Mouse (Mus musculus) E14TG2a.4 (cell line): ENCODE results near the gene Vmn1r10.

Source experiments
- H3K27me3 ChIP-seq: 2 replicates; pipeline ENCODE4 v1.6.1; 2014; ENCODE audit warnings: low read length, control low read depth; ENCODE audit not compliant: insufficient read depth
- H3K36me3 ChIP-seq: 2 replicates; pipeline ENCODE4 v1.6.1; 2014; ENCODE audit warnings: low read length, control low read depth; ENCODE audit not compliant: insufficient read depth
- H3K4me1 ChIP-seq: replicated peaks from 2 replicates; pipeline ENCODE4 v1.6.1; 2014; ENCODE audit warnings: low read depth, low read length, control low read depth
- H3K4me3 ChIP-seq: replicated peaks from 2 replicates; pipeline ENCODE4 v1.5.1; 2014; ENCODE audit warnings: mild to moderate bottlenecking, low read length
- H3K9me3 ChIP-seq: 2 replicates; pipeline ENCODE4 v1.6.1; 2014; ENCODE audit warnings: low read length, control low read depth
- CTCF ChIP-seq: conservative IDR thresholded peaks from 2 replicates; pipeline ENCODE4 v1.5.1; 2014; ENCODE audit warnings: low read length
- NANOG ChIP-seq: IDR thresholded peaks from 2 replicates; pipeline ENCODE4 v1.6.1; 2014; ENCODE audit warnings: borderline replicate concordance, low read length, mixed read lengths
- POU5F1 ChIP-seq: IDR thresholded peaks from 2 replicates; pipeline ENCODE4 v1.6.1; 2014; ENCODE audit warnings: low read length, borderline replicate concordance

The Vmn1r10 gene

DNA sequence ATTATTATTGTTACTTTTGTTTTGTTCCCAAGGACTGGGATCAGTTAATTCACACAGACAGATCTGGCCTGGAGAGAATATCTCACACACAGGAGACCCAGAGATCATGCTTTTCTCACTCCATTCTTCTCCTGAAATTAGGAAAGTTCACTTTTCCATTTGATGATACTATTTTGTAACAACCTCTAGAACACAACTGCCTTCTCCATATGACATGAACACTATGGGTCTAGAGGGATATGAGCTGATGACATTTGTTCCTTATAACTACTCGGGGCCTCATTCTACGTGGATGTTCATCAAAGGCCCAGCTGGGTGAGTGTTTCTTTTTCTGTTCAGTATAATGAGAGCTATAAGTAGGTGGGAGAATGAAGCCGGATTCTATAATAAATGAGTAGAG, at the start of gene Vmn1r10:
Vmn1r10 (plus strand) TSS at position 301 of the 400 bp plus-strand sequence.
- no peaks in the 10 kb centered on the region for H3K36me3 ChIP-seq
- peaks cover 5% of the 10 kb centered on the region for H3K9me3 ChIP-seq
- H3K4me3 ChIP-seq: no peak within 1 kb of the TSS
- no peaks in the 10 kb centered on the region for H3K4me1 ChIP-seq
- no peaks in the 10 kb centered on the region for H3K27me3 ChIP-seq
- TF ChIP-seq CTCF (no peak), POU5F1 (no peak), NANOG (no peak)

DNA sequence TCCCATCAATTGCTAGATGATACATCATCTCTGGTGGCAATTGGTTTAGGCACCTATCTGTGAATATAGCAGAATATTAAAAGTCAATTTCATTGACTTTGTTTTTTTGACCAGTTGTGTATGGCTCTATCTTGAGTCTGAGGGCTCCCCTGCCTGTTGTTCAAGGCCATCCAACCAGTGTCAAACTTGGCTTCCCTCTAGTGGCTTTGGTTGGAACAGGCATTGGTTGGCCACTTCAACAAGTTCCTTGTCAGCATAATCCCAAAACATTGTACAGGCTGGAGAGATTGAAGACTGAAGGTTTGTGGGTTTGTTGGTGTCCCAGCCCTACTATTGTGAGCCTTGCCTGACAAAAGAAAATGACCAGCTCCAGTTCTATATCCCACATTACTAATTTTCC, 45.5 kb upstream of the Vmn1r10 start:
- no peaks in the 10 kb centered on the region for H3K27me3 ChIP-seq
- H3K9me3 ChIP-seq: no peaks in the 10 kb centered on the region
- H3K36me3 ChIP-seq: no peaks in the 10 kb centered on the region
- H3K4me3 ChIP-seq: no peak overlapping the region
- TF ChIP-seq CTCF (peak; percentile 36), NANOG (no peak)
- no peaks in the 10 kb centered on the region for H3K4me1 ChIP-seq

DNA sequence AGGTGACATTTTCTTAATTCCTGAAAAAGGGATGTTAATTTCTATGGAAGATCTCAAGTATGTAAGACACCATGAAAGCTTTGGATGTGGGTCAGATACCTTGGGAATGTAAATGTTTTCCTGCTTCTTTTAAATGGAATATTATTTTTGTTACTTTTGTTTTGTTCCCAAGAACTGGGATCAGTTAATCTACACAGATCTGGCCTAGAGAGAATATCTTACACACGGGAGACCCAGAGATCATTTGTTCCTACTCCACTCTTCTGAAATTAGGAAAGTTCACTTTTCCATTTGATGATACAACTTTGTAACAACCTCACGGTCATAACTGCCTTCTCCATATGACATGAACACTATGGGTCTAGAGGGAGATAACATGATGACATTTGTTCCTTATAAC, 42.8 kb upstream of the Vmn1r10 start, which contains the start of gene Vmn1r9:
Vmn1r9 (plus strand) TSS at position 301 of the 400 bp plus-strand sequence.
- H3K27me3 ChIP-seq: no peaks in the 10 kb centered on the region
- no peaks in the 10 kb centered on the region for H3K36me3 ChIP-seq
- H3K4me1 ChIP-seq: no peaks in the 10 kb centered on the region
- H3K4me3 ChIP-seq: no peak within 1 kb of the TSS
- no peaks in the 10 kb centered on the region for H3K9me3 ChIP-seq
- no peak for TF ChIP-seq POU5F1

DNA sequence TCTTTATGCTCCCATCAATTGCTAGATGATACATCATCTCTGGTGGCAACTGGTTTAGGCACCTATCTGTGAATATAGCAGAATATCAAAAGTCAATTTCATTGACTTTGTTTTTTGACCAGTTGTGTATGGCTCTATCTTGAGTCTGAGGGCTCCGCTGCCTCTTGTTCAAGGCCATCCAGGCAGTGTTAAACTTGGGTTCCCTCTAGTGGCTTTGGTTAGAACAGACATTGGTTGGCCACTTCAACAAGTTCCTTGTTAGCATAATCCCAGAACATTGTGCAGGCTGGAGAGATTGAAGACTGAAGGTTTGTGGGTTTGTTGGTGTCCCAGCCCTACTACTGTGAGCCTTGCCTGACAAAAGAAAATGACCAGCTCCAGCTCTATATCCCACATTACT, 2.9 kb upstream of the Vmn1r10 start:
- Histone ChIP-seq H3K9me3 (peaks cover 14% of the 10 kb centered on the region), H3K27me3 (no peaks in the 10 kb centered on the region), H3K36me3 (no peaks in the 10 kb centered on the region), H3K4me1 (no peaks in the 10 kb centered on the region), H3K4me3 (no peak overlapping the region)
- TF ChIP-seq CTCF (0 out of 2 replicates have a peak, but pooled peaks have one; percentile 18), POU5F1 (no peak), NANOG (no peak)

GRCm38 (mm10) chr6:57133155-57133554, 23.9 kb downstream of the Vmn1r10 start, which contains the start of gene Vmn1r11:
TSS of gene Vmn1r11 (plus strand) at chr6:57133455.
- no peak within 1 kb of the TSS for H3K4me3 ChIP-seq
- TF ChIP-seq CTCF: no peak
- no peak for TF ChIP-seq POU5F1
- no peak for TF ChIP-seq NANOG
- H3K9me3 ChIP-seq: no peaks in the 10 kb centered on the region
- no peaks in the 10 kb centered on the region for H3K27me3 ChIP-seq
- no peaks in the 10 kb centered on the region for H3K36me3 ChIP-seq
- no peaks in the 10 kb centered on the region for H3K4me1 ChIP-seq

DNA sequence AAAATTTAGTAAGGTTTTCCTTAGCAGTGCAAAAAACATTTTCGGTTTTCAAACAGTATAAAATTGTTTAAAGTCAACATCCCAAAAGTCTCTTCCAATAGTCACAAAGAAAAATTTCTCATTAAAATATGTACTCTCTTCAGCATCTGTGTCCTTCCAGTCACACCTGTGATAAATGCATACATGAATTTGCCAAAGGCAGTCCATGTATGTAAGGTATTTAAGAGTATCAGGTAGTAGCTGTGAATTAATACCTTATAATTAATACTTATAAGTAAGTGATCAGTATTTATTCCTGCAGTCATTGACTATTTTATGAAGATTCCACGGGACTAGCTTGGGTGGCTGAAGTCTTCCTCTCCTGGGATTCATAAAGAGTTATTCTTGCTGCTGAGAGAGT, 47.4 kb downstream of the Vmn1r10 start, which contains the start of gene Vmn1r12:
Vmn1r12 (plus strand) TSS at position 301 of the 400 bp plus-strand sequence.
- H3K4me1 ChIP-seq: no peaks in the 10 kb centered on the region
- H3K9me3 ChIP-seq: no peaks in the 10 kb centered on the region
- H3K27me3 ChIP-seq: no peaks in the 10 kb centered on the region
- no peak within 1 kb of the TSS for H3K4me3 ChIP-seq
- TF ChIP-seq NANOG (no peak), POU5F1 (no peak), CTCF (no peak)
- H3K36me3 ChIP-seq: no peaks in the 10 kb centered on the region
